ENCODE assay signal across 9 mouse cellular contexts in the genomic region with DNA sequence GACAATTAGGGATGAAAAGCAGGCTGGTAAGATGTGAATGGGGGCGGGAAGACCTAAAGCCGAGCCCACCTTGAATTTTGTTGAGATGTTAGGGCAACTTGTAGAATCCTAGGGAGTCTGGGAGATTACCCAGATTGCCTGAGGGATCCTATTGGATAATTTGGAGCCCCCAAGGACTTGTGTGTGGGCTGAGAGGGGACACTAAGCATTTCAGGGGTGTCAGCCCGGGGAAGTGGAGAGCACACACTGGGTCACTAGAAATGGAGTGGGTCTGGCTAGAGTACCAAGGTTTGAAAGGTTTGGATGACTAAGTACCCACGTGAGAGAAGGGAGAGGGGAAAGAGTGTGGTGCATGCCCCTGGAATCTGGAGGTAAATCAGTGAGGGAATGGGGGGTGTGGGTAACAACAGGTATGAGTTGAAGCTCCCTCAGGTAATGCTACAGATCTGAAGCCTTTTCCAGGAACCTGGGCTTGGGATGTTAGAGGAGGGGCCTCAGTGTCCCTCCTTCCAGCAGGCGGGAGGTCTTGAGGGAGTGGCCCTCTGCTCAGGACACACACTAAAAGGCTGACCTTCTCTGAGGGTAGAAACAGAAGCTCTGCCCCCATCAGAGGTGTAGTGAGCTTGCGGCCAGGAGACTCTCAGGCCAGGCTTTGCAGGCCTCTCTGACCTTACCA. TPM values are rescaled to one million over a fixed set of nuclear protein-coding genes. Genes with fewer than 3 reads are reported as not detected.
A peak's percentile ranks its signal among the peaks of the same experiment; 100 is the strongest.
DNase-seq lines count a peak whose midpoint lies in the region; ATAC-seq and TF ChIP-seq lines count a peak whose summit lies in the region.
"Had no signal": no experiment of that assay in that cellular context is flagged by ENCODE, and none has a peak within 500 bp of the region (broad histone marks: within the 10 kb centered on the region; RNA-seq: fewer than 3 reads in every experiment).

No protein-coding gene starts in this region.

- H3K36me3 ChIP-seq in heart, embryonic 16.5 days (ENCODE audit: control insufficient read depth, insufficient read depth): peaks cover 30% of the 10 kb centered on the region
- H3K36me3 ChIP-seq in hindbrain, embryonic 14.5 days (replicated peaks; ENCODE audit: control insufficient read depth, insufficient read depth): peaks cover 46% of the 10 kb centered on the region
- peaks cover 40% of the 10 kb centered on the region for H3K36me3 ChIP-seq in midbrain, embryonic 15.5 days (replicated peaks)

- no peak for DNase-seq in heart, postnatal 4 days
- no peak for DNase-seq in hindbrain, embryonic 14.5 days (ENCODE audit: low spot score)
- no peak for DNase-seq in ovary, postnatal 10 days (ENCODE audit: low spot score)
- no peak for DNase-seq in right cerebral cortex, postnatal 14 days
- DNase-seq: right cerebral cortex, postnatal 25 days had no signal

- no peaks in the 10 kb centered on the region for H3K27me3 ChIP-seq in heart, embryonic 16.5 days (ENCODE audit: control insufficient read depth, insufficient read depth, low read length)
- no peaks in the 10 kb centered on the region for H3K27me3 ChIP-seq in hindbrain, embryonic 14.5 days (ENCODE audit: control insufficient read depth, insufficient read depth, low read length)
- H3K27me3 ChIP-seq in midbrain, embryonic 15.5 days (replicated peaks): no peaks in the 10 kb centered on the region

- H3K27ac ChIP-seq in heart, embryonic 16.5 days (ENCODE audit: low read length): peak overlapping the region; percentile 93
- H3K27ac ChIP-seq in cortical plate, adult 2 months (ENCODE audit: insufficient read depth, low read length): no peak overlapping the region
- peak overlapping the region; percentile 77; the same call in 1 of the 2 replicates for H3K27ac ChIP-seq in hindbrain, embryonic 14.5 days
- peak overlapping the region; percentile 92; the same call in 1 of the 2 replicates for H3K27ac ChIP-seq in midbrain, embryonic 15.5 days

- peaks cover 7% of the 10 kb centered on the region for H3K4me1 ChIP-seq in heart, embryonic 16.5 days (ENCODE audit: control insufficient read depth, insufficient read depth, low read length)
- H3K4me1 ChIP-seq in cortical plate, adult 2 months (ENCODE audit: control insufficient read depth, insufficient read depth, low read length): no peaks in the 10 kb centered on the region
- H3K4me1 ChIP-seq in hindbrain, embryonic 14.5 days (replicated peaks; ENCODE audit: control insufficient read depth, insufficient read depth, low read length): peaks cover 16% of the 10 kb centered on the region; the same call in 1 of the 2 replicates
- peaks cover 25% of the 10 kb centered on the region for H3K4me1 ChIP-seq in midbrain, embryonic 15.5 days

- ATAC-seq in heart, embryonic 16.5 days (replicated peaks; ENCODE audit: extremely low read depth, insufficient read depth, low FRiP score): no peak
- ATAC-seq in hindbrain, embryonic 14.5 days (ENCODE audit: low FRiP score): no peak
- ATAC-seq in midbrain, embryonic 15.5 days (replicated peaks): no peak
- ATAC-seq in inflammation-experienced regulatory T-cells, adult 6 months: no peak

- no peaks in the 10 kb centered on the region for H3K9me3 ChIP-seq in heart, embryonic 16.5 days (replicated peaks; ENCODE audit: control insufficient read depth, low read length)
- no peaks in the 10 kb centered on the region for H3K9me3 ChIP-seq in hindbrain, embryonic 14.5 days (ENCODE audit: control insufficient read depth, low read length)
- no peaks in the 10 kb centered on the region for H3K9me3 ChIP-seq in midbrain, embryonic 15.5 days

- 55% methylated on average over 6 of the region's 6 CpGs for WGBS in heart, embryonic 16.5 days
- 45% methylated on average over 6 of the region's 6 CpGs for WGBS in hindbrain, embryonic 14.5 days
- 38% methylated on average over 6 of the region's 6 CpGs for WGBS in midbrain, embryonic 15.5 days

- peak overlapping the region; percentile 82 for H3K9ac ChIP-seq in heart, embryonic 16.5 days (ENCODE audit: low read length)
- H3K9ac ChIP-seq in hindbrain, embryonic 14.5 days: peak overlapping the region; percentile 90
- H3K9ac ChIP-seq in midbrain, embryonic 15.5 days: peak overlapping the region; percentile 94

- no peak for TF ChIP-seq CTCF in cortical plate, adult 2 months (IDR thresholded peaks at IDR 0.05; ENCODE audit: extremely low read depth, insufficient read depth, low read length)

- TF ChIP-seq POLR2A in cortical plate, adult 2 months (IDR thresholded peaks at IDR 0.05; ENCODE audit: extremely low read depth, insufficient read depth, low read length): no peak

- H3K4me2 ChIP-seq in heart, embryonic 16.5 days (ENCODE audit: low read depth, low read length): peak overlapping the region; percentile 98
- H3K4me2 ChIP-seq in hindbrain, embryonic 14.5 days (replicated peaks): peak overlapping the region; percentile 66
- peak overlapping the region; percentile 71 for H3K4me2 ChIP-seq in midbrain, embryonic 15.5 days

- H3K4me3 ChIP-seq in heart, embryonic 16.5 days (ENCODE audit: low read length): peak overlapping the region; percentile 63
- peak overlapping the region; percentile 32 for H3K4me3 ChIP-seq in cortical plate, adult 2 months (ENCODE audit: insufficient read depth, low read length)
- H3K4me3 ChIP-seq in hindbrain, embryonic 14.5 days (replicated peaks; ENCODE audit: low read length): peak overlapping the region; percentile 92
- H3K4me3 ChIP-seq in midbrain, embryonic 15.5 days: peak overlapping the region; percentile 94

RNA-seq across cellular contexts. Expression of a gene that starts 3.4 kb away (rescaled TPM):
- 1.3 and 2.1 TPM in 2 replicates for polyA plus RNA-seq in heart, embryonic 16.5 days (2015; fragmentation: Nextera tagmentation; extraction: Ambion mirVana)
- total RNA-seq in heart, postnatal 4 days (2021): 1 to 10 TPM; 6.0 TPM
- 59.2 and 60.7 TPM in 2 replicates for polyA plus RNA-seq in cortical plate, adult 2 months (2012; rRNA removed)
- 5.6 and 6.9 TPM in 2 replicates for polyA plus RNA-seq in hindbrain, embryonic 14.5 days (2014; fragmentation: Nextera tagmentation; extraction: Ambion mirVana)
- polyA plus RNA-seq in midbrain, embryonic 15.5 days (2015; fragmentation: Nextera tagmentation; extraction: Ambion mirVana): 10.8 and 12.1 TPM in 2 replicates
- under 1 TPM; 0.31 to 0.87 (median 0.84) TPM for polyA plus RNA-seq in inflammation-experienced regulatory T-cells, adult 6 months (2017; shearing (Covaris generic))

RNA-seq across cellular contexts. Expression of a gene that starts 15.7 kb away (rescaled TPM):
- 0.11 TPM in 2 replicates for polyA plus RNA-seq in heart, embryonic 16.5 days (2015; fragmentation: Nextera tagmentation; extraction: Ambion mirVana)
- not detected for total RNA-seq in heart, postnatal 4 days (2021)
- polyA plus RNA-seq in cortical plate, adult 2 months (2012; rRNA removed): not detected in 2 replicates
- polyA plus RNA-seq in hindbrain, embryonic 14.5 days (2014; fragmentation: Nextera tagmentation; extraction: Ambion mirVana): 0.25 TPM in 1 of 2 replicates, not detected in the other
- polyA plus RNA-seq in midbrain, embryonic 15.5 days (2015; fragmentation: Nextera tagmentation; extraction: Ambion mirVana): 0.12 and 0.15 TPM in 2 replicates
- polyA plus RNA-seq in inflammation-experienced regulatory T-cells, adult 6 months (2017; shearing (Covaris generic)): not detected

RNA-seq across cellular contexts. Expression of a gene that starts 21.9 kb away (rescaled TPM):
- polyA plus RNA-seq in heart, embryonic 16.5 days (2015; fragmentation: Nextera tagmentation; extraction: Ambion mirVana): 20.3 and 21.4 TPM in 2 replicates
- total RNA-seq in heart, postnatal 4 days (2021): 10 to 100 TPM; 14.7 to 14.8 TPM
- polyA plus RNA-seq in cortical plate, adult 2 months (2012; rRNA removed): 24.6 and 25.0 TPM in 2 replicates
- 4.8 and 7.3 TPM in 2 replicates for polyA plus RNA-seq in hindbrain, embryonic 14.5 days (2014; fragmentation: Nextera tagmentation; extraction: Ambion mirVana)
- polyA plus RNA-seq in midbrain, embryonic 15.5 days (2015; fragmentation: Nextera tagmentation; extraction: Ambion mirVana): 8.1 and 9.8 TPM in 2 replicates
- 10 to 100 TPM; 11.3 to 14.3 (median 14.2) TPM for polyA plus RNA-seq in inflammation-experienced regulatory T-cells, adult 6 months (2017; shearing (Covaris generic))

RNA-seq across cellular contexts. Expression of a gene that starts 28.8 kb away (rescaled TPM):
- 10.3 and 12.3 TPM in 2 replicates for polyA plus RNA-seq in heart, embryonic 16.5 days (2015; fragmentation: Nextera tagmentation; extraction: Ambion mirVana)
- total RNA-seq in heart, postnatal 4 days (2021): 10 to 100 TPM; 30.8 to 32.0 TPM
- 15.7 and 16.4 TPM in 2 replicates for polyA plus RNA-seq in cortical plate, adult 2 months (2012; rRNA removed)
- polyA plus RNA-seq in hindbrain, embryonic 14.5 days (2014; fragmentation: Nextera tagmentation; extraction: Ambion mirVana): 18.7 and 19.1 TPM in 2 replicates
- 21.5 and 21.6 TPM in 2 replicates for polyA plus RNA-seq in midbrain, embryonic 15.5 days (2015; fragmentation: Nextera tagmentation; extraction: Ambion mirVana)
- polyA plus RNA-seq in inflammation-experienced regulatory T-cells, adult 6 months (2017; shearing (Covaris generic)): 1 to 10 TPM; 3.9 to 7.9 (median 6.8) TPM

RNA-seq across cellular contexts. Expression of a gene that starts 35.2 kb away (rescaled TPM):
- polyA plus RNA-seq in heart, embryonic 16.5 days (2015; fragmentation: Nextera tagmentation; extraction: Ambion mirVana): 6.2 and 6.6 TPM in 2 replicates
- total RNA-seq in heart, postnatal 4 days (2021): 1 to 10 TPM; 3.4 to 4.0 TPM
- polyA plus RNA-seq in cortical plate, adult 2 months (2012; rRNA removed): 7.1 and 7.5 TPM in 2 replicates
- polyA plus RNA-seq in hindbrain, embryonic 14.5 days (2014; fragmentation: Nextera tagmentation; extraction: Ambion mirVana): 3.1 and 4.2 TPM in 2 replicates
- polyA plus RNA-seq in midbrain, embryonic 15.5 days (2015; fragmentation: Nextera tagmentation; extraction: Ambion mirVana): 3.7 and 3.8 TPM in 2 replicates
- polyA plus RNA-seq in inflammation-experienced regulatory T-cells, adult 6 months (2017; shearing (Covaris generic)): not detected

Comparison
In these comparisons a context has a peak if more than half of its experiments do, and no peak if none do; other contexts are left out.
1. H3K4me3 ChIP-seq: peak in every context shown above with its lines; median percentile 94 in midbrain, embryonic 15.5 days; 92 in hindbrain, embryonic 14.5 days; 63 in heart, embryonic 16.5 days; 32 in cortical plate, adult 2 months.